Mouse (Mus musculus): ENCODE results near the gene Fasn. TPM values are rescaled to one million over a fixed set of nuclear protein-coding genes. Genes with fewer than 3 reads are reported as not detected.
"Not testable (repeated sequence)": the region's sequence is repeated elsewhere in the genome, so short reads cannot be mapped to it uniquely, and the experiment has no call there.

Gene Fasn
- polyA plus RNA-seq, 2 experiments from 2014 or later: 28.8 to 40.3 TPM

DNA sequence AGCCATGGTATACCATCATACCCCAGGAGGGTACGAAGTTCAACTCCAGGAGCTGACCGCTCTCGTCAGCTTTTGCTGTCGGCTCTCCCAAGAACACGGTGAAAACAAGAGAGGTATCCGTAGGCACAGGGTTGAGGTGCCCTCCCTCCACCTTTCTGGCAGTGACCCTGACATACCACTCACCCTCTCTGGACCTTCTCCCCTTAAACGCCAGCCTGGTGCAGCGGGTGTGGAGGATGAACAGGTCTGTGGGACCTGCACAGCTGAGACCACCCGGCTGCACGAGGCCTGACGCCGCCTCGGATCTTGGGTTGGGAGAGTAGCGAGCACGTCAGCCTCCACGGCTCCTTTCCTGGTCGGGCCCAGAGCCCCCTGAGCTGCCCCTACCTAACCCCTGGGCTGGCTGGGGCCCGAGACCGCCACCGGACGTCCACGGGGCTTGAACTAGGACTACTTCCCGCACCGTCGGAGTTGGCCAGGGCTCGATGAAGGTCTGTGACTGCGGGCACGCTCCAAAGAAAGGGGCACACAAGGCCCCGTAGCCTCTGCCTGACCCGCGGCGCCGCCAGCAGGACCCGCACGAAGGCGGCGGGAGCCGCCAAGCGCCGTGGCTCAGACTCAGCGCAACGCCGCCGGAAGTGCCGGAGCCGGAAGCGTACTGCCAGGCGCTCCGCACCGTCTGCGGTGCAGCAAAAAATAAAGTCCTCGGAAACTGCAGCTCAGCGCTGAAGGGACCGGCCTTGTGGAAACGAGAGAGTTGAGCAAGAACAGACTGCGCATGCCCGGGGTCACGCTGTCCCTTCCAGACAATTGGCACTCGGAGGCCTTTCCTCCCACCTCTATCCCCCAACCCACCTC, 28.4 kb downstream of the Fasn start, which contains the start of gene Dus1l:
Gene Dus1l, minus strand, starts transcription at position 648 of the 858 bp plus-strand sequence.
- ATAC-seq: peak; percentile 85

DNA sequence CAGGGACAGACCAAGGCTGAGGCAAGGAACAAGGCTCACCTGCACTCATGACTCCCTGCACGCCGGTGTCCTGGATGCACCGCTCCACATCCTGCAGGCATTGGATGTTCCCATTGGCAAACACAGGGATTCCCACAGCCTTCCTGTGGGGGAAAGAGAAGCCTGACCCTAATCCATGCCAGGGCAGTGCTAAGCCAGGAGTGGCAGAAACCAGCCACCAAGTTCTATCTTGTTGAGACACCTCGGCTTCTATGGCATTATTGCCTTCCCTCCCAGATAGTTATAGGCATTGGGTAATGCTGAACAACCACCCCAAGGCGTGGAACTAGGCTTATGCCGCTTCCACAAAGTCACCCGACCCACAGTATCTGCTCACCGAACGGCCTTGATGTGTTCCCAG, 31.7 kb downstream of the Fasn start:
- ATAC-seq: no peak

DNA sequence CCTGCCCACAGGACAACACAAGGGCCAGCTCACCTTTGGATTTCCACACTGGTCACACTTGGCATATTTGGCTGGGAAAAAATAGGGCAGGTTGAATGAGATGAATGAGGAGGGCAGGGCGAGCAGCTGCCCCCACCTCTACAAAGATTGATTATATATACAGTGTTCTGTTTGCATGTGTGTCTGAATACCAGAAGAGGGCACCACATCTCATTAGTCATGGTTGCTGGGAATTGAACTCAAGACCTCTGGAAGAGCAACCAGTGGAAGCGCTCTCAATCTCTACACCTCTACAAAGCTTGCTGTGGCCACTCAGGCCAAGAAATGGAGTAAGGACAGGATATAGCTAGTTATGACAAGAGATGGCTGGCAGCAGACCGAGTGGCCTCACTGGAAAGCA, 34.5 kb downstream of the Fasn start:
- no peak for ATAC-seq

DNA sequence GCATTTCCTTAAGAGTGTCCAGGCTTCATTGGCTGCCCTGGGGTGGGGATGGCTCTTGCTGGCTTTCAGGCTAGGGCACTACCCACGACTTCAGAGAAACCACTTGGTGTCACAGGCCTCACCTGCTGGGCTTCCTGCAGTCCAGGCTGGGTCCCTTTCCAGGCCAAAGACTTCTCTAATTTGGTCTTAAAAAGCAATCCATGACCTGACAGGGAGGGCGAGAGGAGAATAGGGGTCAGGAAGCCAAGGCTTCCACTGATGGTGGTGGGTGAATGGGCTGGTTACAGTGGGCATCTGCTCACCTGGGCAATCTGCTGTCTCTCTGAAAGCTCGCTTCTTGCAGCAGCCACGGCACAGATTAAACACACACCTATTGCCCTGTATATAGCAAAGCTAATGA, 35.0 kb downstream of the Fasn start:
- ATAC-seq: no peak

DNA sequence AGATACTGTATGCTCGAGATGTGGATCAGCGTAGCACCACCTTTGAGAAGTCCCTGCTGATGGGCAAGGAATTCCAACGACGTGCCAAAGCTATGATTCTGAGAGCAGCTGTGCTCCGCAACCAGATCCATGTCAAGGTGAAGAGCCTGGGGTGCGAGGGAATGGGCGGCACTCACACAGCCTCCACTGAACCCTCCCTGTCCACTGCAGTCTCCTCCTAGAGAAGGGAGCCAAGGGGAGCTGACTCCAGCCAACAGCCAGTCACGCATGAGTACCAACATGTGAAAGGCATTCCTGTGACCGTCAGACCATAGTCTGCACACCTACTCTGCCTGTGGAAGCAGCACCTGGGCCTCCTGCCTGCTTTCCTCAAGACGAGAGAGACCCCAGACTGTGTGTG, 35.9 kb downstream of the Fasn start:
- ATAC-seq: not testable (repeated sequence)

DNA sequence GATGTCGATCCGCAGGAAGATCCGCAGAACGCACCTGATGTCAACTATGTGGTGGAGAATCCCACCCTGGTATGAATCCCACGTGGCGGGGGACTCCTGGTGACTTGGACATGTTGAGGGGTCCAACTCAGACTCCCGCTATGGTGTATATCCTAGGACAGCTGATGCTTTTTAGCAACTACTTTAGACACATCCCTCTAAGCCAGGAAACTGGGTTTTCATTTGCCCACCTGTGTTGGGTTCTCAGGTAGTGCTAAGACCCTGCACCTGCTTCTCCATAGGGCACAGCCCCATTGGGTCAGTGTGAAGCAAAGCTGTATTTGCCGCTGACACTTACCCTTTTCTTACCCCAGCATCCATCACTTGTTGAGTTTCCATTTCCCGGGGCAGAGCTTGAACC, 39.2 kb downstream of the Fasn start:
- ATAC-seq: no peak

DNA sequence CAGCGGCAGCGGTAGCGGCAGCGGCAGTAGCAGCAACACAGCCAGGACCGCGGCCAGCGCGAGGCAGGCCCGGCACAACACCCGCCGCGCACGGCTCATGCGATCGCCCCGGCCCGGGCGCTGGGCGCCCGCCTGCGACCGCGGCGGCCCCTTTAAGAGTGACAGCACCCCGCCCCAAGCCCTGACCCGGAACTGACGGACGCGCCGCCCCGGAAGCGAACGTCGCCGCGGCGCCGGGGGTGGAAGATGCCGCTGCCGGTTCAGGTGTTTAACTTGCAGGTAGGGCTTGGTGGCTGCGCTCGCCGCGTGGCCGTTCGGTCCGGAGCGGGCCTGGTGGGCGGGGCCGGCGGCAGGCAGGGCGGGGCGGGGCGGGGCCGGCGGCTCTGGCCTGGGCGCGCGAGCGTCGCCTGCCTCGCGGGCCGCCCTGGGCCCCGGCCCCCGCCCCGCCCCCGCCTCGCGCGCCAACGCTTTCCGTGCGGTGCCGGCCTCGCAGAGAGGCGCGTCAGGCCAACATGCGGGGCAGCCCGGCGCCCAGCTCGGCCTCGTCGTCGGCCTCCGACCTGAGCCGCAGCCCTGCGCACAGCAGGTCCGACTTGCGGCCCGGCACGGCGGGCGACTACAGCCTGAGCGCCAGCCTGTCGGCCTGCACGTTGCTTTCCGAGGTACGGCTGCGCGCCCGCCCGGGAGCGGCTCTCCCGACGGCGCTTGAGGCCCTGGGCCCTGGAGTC, 40.1 kb downstream of the Fasn start, which contains the start of the genes Rfng and Gps1:
Gene Rfng, minus strand, starts transcription at position 144 of the 728 bp plus-strand sequence.
Gene Gps1, plus strand, starts transcription at position 209 of the 728 bp plus-strand sequence.
- peak; percentile 86 for ATAC-seq

DNA sequence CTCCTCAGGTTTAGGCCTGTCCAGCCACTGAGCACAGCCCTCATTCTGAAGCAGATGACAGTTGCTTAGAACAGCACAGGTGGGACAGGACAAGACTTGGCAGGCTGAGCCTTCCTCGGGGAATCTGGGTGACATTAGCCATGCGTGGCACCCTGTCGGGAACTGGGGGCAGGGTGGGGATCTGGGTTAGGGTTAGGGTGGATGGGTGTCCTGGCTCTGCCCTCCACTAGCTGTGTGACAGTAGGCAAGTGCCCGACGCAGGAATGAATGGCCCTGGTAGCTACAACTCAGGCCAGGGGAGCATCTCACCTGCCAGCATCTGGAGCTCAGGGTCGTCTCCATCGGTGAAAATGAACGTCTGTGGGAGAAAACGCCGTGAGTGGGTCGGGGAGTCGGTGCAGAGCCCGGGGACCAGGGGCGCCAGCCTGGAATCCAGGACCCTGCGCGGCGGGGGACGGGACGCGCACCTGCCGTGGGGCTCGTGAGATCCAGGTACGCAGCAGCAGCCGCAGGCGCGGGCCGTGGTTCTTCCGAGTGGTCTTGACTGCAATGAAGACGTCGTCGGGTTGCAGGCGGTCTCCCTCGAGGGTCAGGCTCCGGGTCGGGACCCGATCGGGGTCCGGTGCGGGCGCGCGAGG, 40.8 kb downstream of the Fasn start:
- no peak for ATAC-seq

DNA sequence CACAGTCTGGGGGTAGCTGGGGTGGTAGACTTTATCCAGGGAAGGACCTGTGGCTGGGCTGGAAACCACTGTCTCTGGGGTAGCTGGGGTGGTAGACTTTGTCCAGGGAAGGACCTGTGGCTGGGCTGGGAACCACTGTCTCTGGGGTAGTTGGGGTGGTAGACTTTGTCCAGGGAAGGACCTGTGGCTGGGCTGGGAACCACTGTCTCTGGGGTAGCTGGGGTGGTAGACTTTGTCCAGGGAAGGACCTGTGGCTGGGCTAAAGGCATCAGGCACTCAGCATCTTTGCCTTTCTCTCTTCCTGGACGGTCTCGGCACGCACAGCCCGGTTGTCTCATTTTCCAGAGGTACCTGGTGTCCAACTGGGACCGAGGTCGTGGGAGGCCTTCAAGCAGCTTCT, 43.0 kb downstream of the Fasn start:
- ATAC-seq: not testable (repeated sequence)

DNA sequence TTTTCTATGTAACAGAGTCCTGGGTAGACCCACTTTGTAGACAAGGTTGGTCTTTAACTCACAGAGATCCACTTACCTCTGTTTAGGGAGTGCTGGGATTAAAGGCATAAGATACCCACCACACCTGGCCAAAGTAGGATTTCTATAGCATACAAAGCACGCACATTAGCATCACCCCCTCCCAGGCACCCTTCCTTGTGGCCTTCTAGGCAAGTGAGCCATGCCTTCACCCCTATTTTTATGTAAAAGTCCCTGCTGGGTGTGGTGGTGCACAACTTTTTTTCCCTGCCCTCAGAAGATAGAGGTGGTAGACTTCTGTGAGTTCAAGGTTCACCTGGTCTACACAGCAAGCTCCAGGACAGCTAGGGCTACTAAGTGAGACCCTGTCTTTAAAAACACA, 44.5 kb downstream of the Fasn start:
- ATAC-seq: no peak

DNA sequence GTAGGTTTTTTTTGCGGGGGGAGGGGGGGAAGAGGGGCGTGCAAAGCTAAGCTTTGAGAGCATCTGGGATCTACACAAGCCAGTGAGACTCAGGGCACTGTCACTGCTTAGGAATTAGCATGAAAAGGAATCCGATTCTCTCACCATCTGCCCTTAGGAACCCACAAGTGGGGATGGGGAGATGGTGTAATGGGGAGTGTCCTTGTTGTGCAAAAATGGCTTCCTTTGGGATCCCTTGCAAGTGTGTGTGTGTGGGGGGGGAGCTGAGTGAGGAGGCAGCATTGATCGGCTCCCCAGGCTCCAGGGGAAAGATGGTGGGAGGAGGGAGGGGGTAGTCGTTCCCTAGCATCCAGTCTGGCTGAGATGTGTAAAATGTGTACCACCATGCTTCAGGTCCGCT, 47.2 kb downstream of the Fasn start:
- ATAC-seq: no peak

DNA sequence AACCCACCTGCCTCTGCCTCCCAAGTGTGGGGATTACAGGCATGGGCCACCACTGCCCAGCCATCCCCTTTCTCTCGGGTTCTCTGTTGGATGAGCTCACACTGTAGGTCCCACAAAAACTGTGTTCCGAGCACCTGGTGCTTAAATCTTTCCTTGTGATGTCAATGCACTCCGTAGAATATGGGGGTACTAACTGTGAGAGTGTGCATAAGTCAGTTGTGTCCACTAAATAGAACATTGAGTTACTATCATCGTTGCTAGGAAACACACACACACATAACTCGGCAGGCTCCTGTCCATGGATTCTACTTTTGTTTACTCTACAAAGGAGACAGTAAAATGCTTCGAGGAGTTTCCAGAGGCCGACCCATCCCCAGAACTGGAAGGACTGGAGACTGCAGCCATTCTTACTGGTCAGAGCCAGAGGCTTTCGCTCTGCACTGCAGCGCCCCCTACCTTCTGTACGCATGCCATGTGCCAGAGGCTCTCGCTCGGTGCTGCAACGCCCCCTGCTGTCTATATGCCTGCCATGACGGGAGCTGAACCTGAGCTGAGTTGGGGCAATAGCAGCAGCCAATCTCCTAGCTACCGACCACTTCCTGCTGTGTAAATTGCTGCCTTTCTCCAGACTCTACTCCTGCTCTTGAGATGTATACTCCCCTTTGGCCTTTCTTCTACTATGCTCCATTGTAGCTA, 48.4 kb downstream of the Fasn start:
- peak; percentile 98 for ATAC-seq

DNA sequence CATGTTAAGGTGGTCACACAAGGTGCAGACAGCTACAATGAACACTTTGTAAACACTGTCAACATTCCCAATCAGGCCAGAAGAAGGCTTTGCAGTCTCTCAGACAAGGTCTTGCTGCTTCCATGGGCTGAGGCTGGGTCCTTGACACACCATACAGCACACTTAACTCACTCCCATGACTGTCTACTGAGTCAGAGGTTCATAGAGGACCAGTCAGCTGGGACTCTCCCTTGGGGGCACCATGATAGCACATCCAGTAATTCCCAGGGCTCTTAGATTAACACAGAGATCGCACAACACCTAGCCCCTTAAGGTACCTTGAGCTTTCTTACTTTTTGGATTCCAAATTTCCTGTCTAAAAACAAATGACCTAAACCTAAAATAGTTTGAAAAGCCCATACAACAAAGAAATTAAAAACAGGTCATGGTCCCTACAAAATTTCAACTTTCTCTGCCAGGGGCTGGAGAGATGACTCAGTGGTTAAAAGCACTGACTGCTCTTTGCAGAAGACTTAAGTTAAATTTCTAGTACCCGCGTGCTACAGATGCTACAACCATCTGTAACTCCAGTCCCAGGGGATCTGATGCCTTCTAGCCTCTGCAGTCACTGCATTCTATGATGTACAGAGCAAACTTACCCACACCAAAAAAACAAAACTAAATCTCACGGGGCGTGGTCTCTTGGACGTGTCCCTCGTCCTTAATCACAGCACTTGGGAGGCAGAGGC, 50.7 kb downstream of the Fasn start:
- ATAC-seq: no peak

DNA sequence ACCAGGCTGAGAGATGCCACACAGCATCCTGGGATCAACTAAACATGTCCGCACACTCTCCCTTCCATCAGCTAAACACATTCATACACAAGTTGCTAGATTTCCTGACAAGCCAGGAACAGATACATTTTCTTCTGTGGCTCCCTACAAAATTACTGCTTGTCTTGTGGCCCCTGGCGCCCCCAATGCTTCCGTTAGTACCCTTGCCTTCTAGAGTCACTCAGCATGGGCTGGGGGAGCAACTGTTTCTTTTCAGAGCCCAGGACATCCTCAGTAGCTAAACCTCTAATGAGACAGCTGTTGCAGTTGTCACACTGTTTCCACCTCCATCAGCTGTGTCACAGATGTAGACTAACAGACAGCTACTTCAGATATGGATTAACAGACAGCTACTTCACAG, 51.6 kb downstream of the Fasn start:
- ATAC-seq: no peak

DNA sequence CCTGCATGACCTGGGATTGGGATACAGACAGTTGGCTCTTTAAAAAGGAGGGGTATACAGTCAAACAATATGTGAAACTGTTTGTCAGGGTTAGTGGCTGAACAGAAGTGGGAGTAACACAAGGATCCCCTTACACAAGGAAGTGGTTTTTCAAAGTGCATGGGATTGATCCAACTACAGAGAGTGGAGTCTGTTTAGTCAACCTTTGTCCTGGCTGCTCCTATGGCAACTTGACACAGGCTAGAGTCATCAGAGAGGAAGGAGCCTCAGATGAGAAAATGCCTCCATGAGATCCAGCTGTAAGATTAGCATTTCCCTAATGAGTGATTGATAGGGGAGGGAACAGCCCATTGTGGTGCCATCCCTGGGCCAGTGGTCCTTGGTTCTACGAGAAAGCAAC, 56.1 kb downstream of the Fasn start:
- ATAC-seq: no peak

DNA sequence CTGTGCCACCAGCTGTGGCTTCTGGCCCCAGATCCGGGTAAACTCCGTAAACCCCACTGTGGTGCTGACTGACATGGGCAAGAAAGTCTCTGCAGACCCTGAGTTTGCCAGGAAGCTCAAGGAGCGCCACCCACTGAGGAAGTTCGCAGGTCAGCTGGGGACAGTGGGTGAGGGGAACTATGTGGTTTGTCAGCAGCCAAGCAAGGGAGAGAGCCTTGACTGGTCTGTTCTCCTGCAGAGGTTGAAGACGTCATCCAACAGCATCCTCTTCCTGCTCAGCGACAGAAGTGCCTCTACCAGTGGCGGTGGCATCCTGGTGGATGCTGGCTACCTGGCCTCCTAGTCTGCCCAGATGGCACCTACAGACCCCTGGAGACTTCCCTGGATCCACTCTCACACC, 57.3 kb downstream of the Fasn start:
- ATAC-seq: peak; percentile 32

DNA sequence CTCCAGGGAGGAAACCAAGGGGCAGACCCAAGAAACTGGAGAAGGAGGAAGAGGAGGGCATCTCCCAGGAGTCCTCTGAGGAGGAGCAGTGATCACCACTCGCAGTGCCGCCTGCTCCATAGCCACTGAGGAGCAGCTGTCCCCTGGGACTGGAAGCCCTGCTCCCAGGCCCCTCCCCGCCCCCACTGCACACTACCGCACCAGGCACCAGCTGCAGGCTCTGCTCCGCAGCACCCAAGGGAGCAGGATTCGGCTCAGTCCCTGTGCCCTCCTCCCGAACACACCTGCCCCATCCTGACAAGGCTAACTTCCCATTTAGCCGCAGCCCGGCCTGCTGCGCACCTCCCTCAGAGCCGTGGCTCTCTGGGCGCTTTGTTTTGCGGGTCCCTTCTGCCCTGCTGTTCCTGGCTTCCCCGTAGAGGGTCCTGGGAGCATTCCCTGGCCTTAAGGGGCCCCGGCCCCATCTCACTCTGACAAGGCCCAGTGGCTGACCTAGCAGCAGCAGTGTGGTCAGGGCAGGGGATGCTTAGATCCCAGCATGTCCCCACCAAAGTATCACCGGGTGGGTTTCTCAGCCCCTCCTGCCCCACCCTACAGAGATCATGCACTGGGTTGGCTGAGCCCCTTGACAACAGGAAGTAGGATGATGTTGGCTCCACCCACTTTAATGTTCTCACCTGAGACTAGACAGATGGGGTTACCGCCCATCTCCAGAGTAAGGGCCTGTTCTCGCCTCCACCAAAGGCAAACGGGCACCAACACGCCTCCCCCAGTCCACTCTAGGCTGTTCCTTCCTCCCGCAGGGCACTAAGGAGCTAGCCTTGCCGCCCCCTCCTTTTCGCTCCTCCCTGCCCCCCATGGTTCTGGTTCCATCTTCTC, 61.0 kb downstream of the Fasn start:
- not testable (repeated sequence) for ATAC-seq

DNA sequence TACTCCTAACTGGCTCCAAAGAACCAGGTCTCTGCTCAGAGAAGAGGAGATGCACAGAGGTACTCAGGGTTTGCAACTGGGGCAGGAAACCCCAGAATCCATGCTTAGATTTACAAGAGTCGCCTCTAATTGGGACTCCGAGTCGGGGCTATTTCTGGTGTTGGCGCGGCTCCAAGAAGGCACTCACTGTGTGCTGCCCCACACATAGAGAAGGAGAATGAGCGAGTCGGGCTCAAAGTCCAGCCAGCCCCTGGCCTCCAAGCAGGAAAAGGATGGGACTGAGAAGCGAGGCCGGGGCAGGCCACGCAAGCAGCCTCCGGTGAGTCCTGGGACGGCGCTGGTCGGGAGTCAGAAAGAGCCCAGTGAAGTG, 61.7 kb downstream of the Fasn start, which contains the start of gene Hmga1b:
Gene Hmga1b, plus strand, starts transcription at position 123 of the 370 bp plus-strand sequence.
- not testable (repeated sequence) for ATAC-seq

DNA sequence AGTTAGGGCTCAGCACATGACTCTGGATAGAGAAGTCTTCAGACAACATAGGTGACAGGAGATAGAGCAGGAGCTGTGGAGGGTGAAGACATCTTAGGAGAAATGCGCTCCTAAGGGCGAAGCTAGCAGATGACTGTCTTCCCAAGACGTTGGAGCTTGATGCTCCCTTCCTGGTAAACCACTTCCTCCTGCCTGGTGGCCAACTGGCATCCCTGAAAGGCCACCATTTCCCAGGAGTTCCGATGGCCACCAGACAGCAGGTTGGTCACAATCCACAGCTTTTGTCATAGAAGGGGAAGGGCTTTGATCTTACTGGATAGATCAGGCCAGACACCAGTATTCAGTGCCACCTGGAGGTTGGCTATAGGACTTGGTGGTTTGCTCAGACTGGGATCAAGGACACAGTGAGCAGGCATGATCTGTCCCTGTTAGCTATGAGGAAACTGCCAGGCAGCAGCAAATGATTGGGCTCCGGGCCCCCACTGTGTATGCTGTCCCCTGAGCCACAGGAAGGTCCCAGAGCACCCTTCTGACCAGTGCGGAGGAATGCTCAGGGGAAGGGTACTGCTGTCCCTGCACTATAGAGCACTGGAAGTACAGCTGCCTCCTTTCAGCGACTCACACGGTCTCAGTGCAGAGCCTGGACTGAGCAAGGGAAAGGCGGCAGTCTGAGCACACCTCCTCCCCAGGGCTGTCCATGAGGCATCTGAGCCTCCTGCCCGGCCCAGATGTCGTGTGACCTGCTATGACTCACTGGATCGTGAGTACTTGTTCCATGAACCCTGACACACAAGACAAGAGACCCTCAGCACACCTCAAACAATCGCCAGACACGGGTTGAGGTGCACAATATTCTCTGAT, 62.3 kb downstream of the Fasn start:
- no peak for ATAC-seq

DNA sequence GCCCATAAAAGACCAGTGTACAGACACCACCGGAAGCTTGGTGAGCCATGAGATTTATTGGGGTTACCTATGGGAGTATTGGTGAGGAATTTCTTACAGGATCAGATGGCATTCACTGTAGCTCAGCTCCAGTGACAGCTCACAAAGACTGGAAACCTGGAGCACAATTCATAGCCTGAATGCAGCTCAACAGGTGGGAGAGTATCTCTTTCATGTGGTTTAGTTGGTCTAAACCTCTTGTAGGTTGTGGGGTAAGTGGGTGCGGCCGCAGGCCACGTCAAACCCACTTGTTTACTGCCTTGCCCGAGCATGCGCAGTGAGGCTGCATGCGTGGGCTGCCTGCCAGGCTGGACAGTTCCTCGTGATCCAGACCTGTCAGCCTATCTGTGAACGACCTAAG, 64.1 kb downstream of the Fasn start:
- no peak for ATAC-seq
